Mouse (Mus musculus) MEL (cell line): ENCODE measurements around the gene Cbl. TPM values are rescaled to one million over a fixed set of nuclear protein-coding genes. Genes with fewer than 3 reads are reported as not detected.

ENCODE experiments used
- DNase-seq: peaks from one replicate; pipeline ENCODE4 v3.0.0; 2011; ENCODE audit warnings: low read depth, low spot score
- H3K27ac ChIP-seq: 2 replicates; pipeline ENCODE4 v1.5.1; 2012; ENCODE audit warnings: low read depth, mild to moderate bottlenecking, control low read depth, low read length, moderate library complexity; ENCODE audit not compliant: control insufficient read depth
- H3K27me3 ChIP-seq, 2 experiments: fragments of 150-350 bp in 1 of 2; sonication (generic) in 1 of 2; 2 replicates each; pipeline ENCODE4 v1.6.1; 2012; ENCODE audit warnings: low read length in 2 of 2, mild to moderate bottlenecking in 2 of 2, improper control_type of control experiment in 1 of 2, moderate library complexity in 1 of 2; ENCODE audit not compliant: insufficient read depth in 2 of 2, control insufficient read depth in 1 of 2
- H3K36me3 ChIP-seq, 2 experiments: 2 replicates each; pipeline ENCODE4 v1.6.1; 2012 to 2014; ENCODE audit warnings: low read length in 2 of 2, improper control_type of control experiment in 1 of 2, inconsistent platforms in 1 of 2, mild to moderate bottlenecking in 1 of 2; ENCODE audit not compliant: insufficient read depth in 2 of 2, control insufficient read depth in 1 of 2
- H3K4me1 ChIP-seq, 2 experiments: fragments of 150-350 bp in 1 of 2; sonication (generic) in 1 of 2; 2 replicates each; pipeline ENCODE4 v1.6.1; 2012; ENCODE audit warnings: low read length in 2 of 2, improper control_type of control experiment in 1 of 2, mild to moderate bottlenecking in 1 of 2; ENCODE audit not compliant: insufficient read depth in 2 of 2, control insufficient read depth in 1 of 2
- H3K4me3 ChIP-seq, 2 experiments: fragments of 150-350 bp in 1 of 2; sonication (generic) in 1 of 2; 2 replicates each; pipeline ENCODE4 v1.5.1; 2012; ENCODE audit warnings: low read depth in 2 of 2, low read length in 2 of 2, mild to moderate bottlenecking in 2 of 2, moderate library complexity in 2 of 2, control low read depth in 1 of 2, improper control_type of control experiment in 1 of 2; ENCODE audit not compliant: control insufficient read depth in 1 of 2, insufficient read depth in 1 of 2
- H3K79me2 ChIP-seq: 2 replicates; pipeline ENCODE4 v1.6.1; 2012; ENCODE audit warnings: mild to moderate bottlenecking, low read length, moderate library complexity; ENCODE audit not compliant: control insufficient read depth, poor library complexity, insufficient read depth
- H3K9ac ChIP-seq: 2 replicates; pipeline ENCODE4 v1.6.1; 2012; ENCODE audit warnings: low read depth, mild to moderate bottlenecking, control low read depth, low read length, moderate library complexity; ENCODE audit not compliant: control insufficient read depth, poor library complexity, severe bottlenecking
- H3K9me3 ChIP-seq: fragments of 150-350 bp; sonication (generic); replicated peaks from 2 replicates; pipeline ENCODE4 v1.6.1; 2012; ENCODE audit warnings: mild to moderate bottlenecking, low read length, improper control_type of control experiment, moderate library complexity; ENCODE audit not compliant: insufficient read depth
- BHLHE40 ChIP-seq: IDR thresholded peaks from 2 replicates; pipeline ENCODE4 v1.6.1; 2012; ENCODE audit warnings: low read depth, mild to moderate bottlenecking, inconsistent platforms, low read length, improper control_type of control experiment, borderline replicate concordance
- CHD1 ChIP-seq: IDR thresholded peaks from 2 replicates; pipeline ENCODE4 v1.6.1; 2012; ENCODE audit warnings: low read depth, mild to moderate bottlenecking, inconsistent platforms, low read length, improper control_type of control experiment
- ELF1 ChIP-seq: IDR thresholded peaks from 2 replicates; pipeline ENCODE4 v1.6.1; 2014; ENCODE audit warnings: low read depth, mild to moderate bottlenecking, inconsistent platforms, low read length, improper control_type of control experiment, moderate library complexity
- ETS1 ChIP-seq: IDR thresholded peaks from 2 replicates; pipeline ENCODE4 v1.6.1; 2012; ENCODE audit warnings: low read depth, mild to moderate bottlenecking, inconsistent platforms, low read length, improper control_type of control experiment, moderate library complexity
- GABPA ChIP-seq: IDR thresholded peaks from 2 replicates; pipeline ENCODE4 v1.6.1; 2012; ENCODE audit warnings: low read depth, mild to moderate bottlenecking, inconsistent platforms, low read length, improper control_type of control experiment, moderate library complexity
- HCFC1 ChIP-seq: IDR thresholded peaks from 2 replicates; pipeline ENCODE4 v1.6.1; 2012; ENCODE audit warnings: low read depth, mild to moderate bottlenecking, inconsistent platforms, low read length, improper control_type of control experiment, moderate library complexity
- KAT2A ChIP-seq: conservative IDR thresholded peaks from 2 replicates; pipeline ENCODE4 v1.6.1; 2012; ENCODE audit warnings: low read depth, low read length, improper control_type of control experiment, inconsistent platforms
- MAFK ChIP-seq: IDR thresholded peaks from 2 replicates; pipeline ENCODE4 v1.6.1; 2011; ENCODE audit warnings: low read depth, mild to moderate bottlenecking, low read length, improper control_type of control experiment, borderline replicate concordance
- MXI1 ChIP-seq: IDR thresholded peaks from 2 replicates; pipeline ENCODE4 v1.6.1; 2011; ENCODE audit warnings: mild to moderate bottlenecking, low read depth, low read length, improper control_type of control experiment
- MYB ChIP-seq: IDR thresholded peaks from 2 replicates; pipeline ENCODE4 v1.6.1; 2011; ENCODE audit warnings: mild to moderate bottlenecking, low read depth, low read length, improper control_type of control experiment
- NELFE ChIP-seq: IDR thresholded peaks from 2 replicates; pipeline ENCODE4 v1.6.1; 2011; ENCODE audit warnings: low read depth, low read length, improper control_type of control experiment
- NRF1 ChIP-seq: IDR thresholded peaks from 2 replicates; pipeline ENCODE4 v1.6.1; 2014; ENCODE audit warnings: low read depth, mild to moderate bottlenecking, inconsistent platforms, low read length, improper control_type of control experiment, moderate library complexity; ENCODE audit not compliant: poor library complexity, insufficient read depth, severe bottlenecking
- POLR2A ChIP-seq, 2 experiments: IDR thresholded peaks; 2 replicates each; pipeline ENCODE4 v1.6.1; 2011 to 2012; ENCODE audit warnings: low read length in 2 of 2, mild to moderate bottlenecking in 2 of 2, control low read depth in 1 of 2, improper control_type of control experiment in 1 of 2, low read depth in 1 of 2, moderate library complexity in 1 of 2; ENCODE audit not compliant: control insufficient read depth in 1 of 2, insufficient read depth in 1 of 2, poor library complexity in 1 of 2
- POLR2AphosphoS2 ChIP-seq: IDR thresholded peaks from 2 replicates; pipeline ENCODE4 v1.6.1; 2011; ENCODE audit warnings: low read length, improper control_type of control experiment
- RAD21 ChIP-seq: IDR thresholded peaks from 2 replicates; pipeline ENCODE4 v1.6.1; 2011; ENCODE audit warnings: mild to moderate bottlenecking, low read depth, low read length, improper control_type of control experiment
- RCOR1 ChIP-seq: IDR thresholded peaks from 2 replicates; pipeline ENCODE4 v1.6.1; 2012; ENCODE audit warnings: low read depth, mild to moderate bottlenecking, inconsistent platforms, low read length, improper control_type of control experiment
- SMC3 ChIP-seq: IDR thresholded peaks from 2 replicates; pipeline ENCODE4 v1.6.1; 2011; ENCODE audit warnings: low read depth, low read length, improper control_type of control experiment
- TAL1 ChIP-seq: IDR thresholded peaks from 2 replicates; pipeline ENCODE4 v1.6.1; 2012; ENCODE audit warnings: mild to moderate bottlenecking, inconsistent platforms, low read length, moderate library complexity, mixed read lengths
- TBP ChIP-seq: IDR thresholded peaks from 2 replicates; pipeline ENCODE4 v1.8.0; 2011; ENCODE audit warnings: low read depth, low read length, improper control_type of control experiment
- TCF12 ChIP-seq: IDR thresholded peaks from 2 replicates; pipeline ENCODE4 v1.6.1; 2014; ENCODE audit warnings: low read depth, mild to moderate bottlenecking, inconsistent platforms, low read length, improper control_type of control experiment, moderate library complexity
- UBTF ChIP-seq: IDR thresholded peaks from 2 replicates; pipeline ENCODE4 v1.6.1; 2012; ENCODE audit warnings: low read depth, mild to moderate bottlenecking, inconsistent platforms, low read length, improper control_type of control experiment, moderate library complexity, borderline replicate concordance; ENCODE audit not compliant: insufficient read depth
- USF1 ChIP-seq: IDR thresholded peaks from 2 replicates; pipeline ENCODE4 v1.6.1; 2014; ENCODE audit warnings: low read depth, mild to moderate bottlenecking, inconsistent platforms, low read length, improper control_type of control experiment, moderate library complexity
- USF2 ChIP-seq, 2 experiments: IDR thresholded peaks; 2 replicates each; pipeline ENCODE4 v1.6.1; 2011 to 2012; ENCODE audit warnings: improper control_type of control experiment in 2 of 2, low read length in 2 of 2, borderline replicate concordance in 1 of 2, inconsistent platforms in 1 of 2, low read depth in 1 of 2, mild to moderate bottlenecking in 1 of 2; ENCODE audit not compliant: insufficient read depth in 1 of 2
- ZMIZ1 ChIP-seq: IDR thresholded peaks from 2 replicates; pipeline ENCODE4 v1.6.1; 2012; ENCODE audit warnings: low read depth, mild to moderate bottlenecking, inconsistent platforms, low read length, improper control_type of control experiment, moderate library complexity
- polyA plus RNA-seq, 2 experiments: library from polyadenylated mRNA; stranded (reverse) in 1 of 2; unstranded in 1 of 2; fragments of >175 nt in 1 of 2; fragments of >200 nt in 1 of 2; gene quantifications; 2 replicates each; pipeline versions ENCODE4 v1.2.1 to v1.2.4; 2012; ENCODE audit warnings: low replicate concordance in 2 of 2, low read depth in 1 of 2; ENCODE audit not compliant: insufficient read length in 2 of 2, insufficient read depth in 1 of 2, missing spikeins in 1 of 2
- total RNA-seq: library from RNA; depleted of rRNA; stranded (reverse); fragments of 300-350 nt; gene quantifications from 2 replicates; pipeline ENCODE4 v1.2.3, GENCODE M21; 2012

The Cbl gene
- total and polyA plus RNA-seq, 3 experiments: 9.1 to 41.1 (median 36.8) TPM

GRCm38 (mm10) chr9:44255136-44255521 is 21.3 kb upstream of the Cbl start:
- Histone ChIP-seq H3K9ac (no peak overlapping the region), H3K27ac (no peak overlapping the region), H3K4me1 (peaks cover 0 to 8% of the 10 kb centered on the region in 2 experiments; a peak in 2 of 4 replicates), H3K27me3 (no peaks in the 10 kb centered on the region), H3K36me3 (peaks cover 0 to 5% of the 10 kb centered on the region in 2 experiments; a peak in 2 of 4 replicates), H3K79me2 (no peaks in the 10 kb centered on the region), H3K4me3 (no peak overlapping the region), H3K9me3 (no peaks in the 10 kb centered on the region)
- no peak for TF ChIP-seq TCF12
- TF ChIP-seq NRF1: no peak
- no peak for TF ChIP-seq ZMIZ1
- TF ChIP-seq POLR2AphosphoS2: no peak
- TF ChIP-seq TAL1: no peak
- no peak for TF ChIP-seq SMC3
- no peak for TF ChIP-seq MYB
- no peak for TF ChIP-seq ELF1
- no peak for TF ChIP-seq BHLHE40
- TF ChIP-seq ETS1: no peak
- no peak for TF ChIP-seq RAD21
- no peak for TF ChIP-seq HCFC1
- DNase-seq: no peak

- no peak for TF ChIP-seq HCFC1
- no peak for TF ChIP-seq POLR2AphosphoS2
- no peak for TF ChIP-seq MAFK
- no peak for TF ChIP-seq RAD21
- TF ChIP-seq CHD1: no peak
- TF ChIP-seq TBP: no peak
- TF ChIP-seq MYB: no peak
- no peak for TF ChIP-seq ZMIZ1
- TF ChIP-seq MXI1: no peak
- TF ChIP-seq ELF1: no peak
- no peak for TF ChIP-seq POLR2A (IDR thresholded peaks at IDR 0.05; ENCODE audit: control insufficient read depth in 1 of 2, insufficient read depth in 1 of 2, low read depth in 1 of 2, low read length in 2 of 2, poor library complexity in 1 of 2)
- no peak for TF ChIP-seq USF2 (IDR thresholded peaks at IDR 0.05; ENCODE audit: borderline replicate concordance in 1 of 2, insufficient read depth in 1 of 2, low read depth in 1 of 2, low read length in 2 of 2)
- TF ChIP-seq SMC3: no peak
- TF ChIP-seq RCOR1: no peak
- no peak for TF ChIP-seq GABPA
- no peak for TF ChIP-seq KAT2A
- TF ChIP-seq UBTF: no peak
- no peak for TF ChIP-seq NELFE
- no peak for TF ChIP-seq ETS1
- TF ChIP-seq USF1: no peak
- H3K79me2 ChIP-seq: no peaks in the 10 kb centered on the region
- no peak overlapping the region for H3K27ac ChIP-seq
- H3K9ac ChIP-seq: no peak overlapping the region
- no peak overlapping the region for H3K4me3 ChIP-seq
- H3K4me1 ChIP-seq: peaks cover 0 to 11% of the 10 kb centered on the region in 2 experiments; a peak in 2 of 4 replicates
- peaks cover 0 to 7% of the 10 kb centered on the region in 2 experiments; a peak in 2 of 4 replicates for H3K36me3 ChIP-seq
- DNase-seq: no peak
- H3K27me3 ChIP-seq: no peaks in the 10 kb centered on the region
- H3K9me3 ChIP-seq: no peaks in the 10 kb centered on the region
Observed at GRCm38 (mm10) chr9:44254508-44255135, 20.8 kb upstream of the Cbl start.
